15 mouse cellular contexts compared by ENCODE assay signal in the genomic region with DNA sequence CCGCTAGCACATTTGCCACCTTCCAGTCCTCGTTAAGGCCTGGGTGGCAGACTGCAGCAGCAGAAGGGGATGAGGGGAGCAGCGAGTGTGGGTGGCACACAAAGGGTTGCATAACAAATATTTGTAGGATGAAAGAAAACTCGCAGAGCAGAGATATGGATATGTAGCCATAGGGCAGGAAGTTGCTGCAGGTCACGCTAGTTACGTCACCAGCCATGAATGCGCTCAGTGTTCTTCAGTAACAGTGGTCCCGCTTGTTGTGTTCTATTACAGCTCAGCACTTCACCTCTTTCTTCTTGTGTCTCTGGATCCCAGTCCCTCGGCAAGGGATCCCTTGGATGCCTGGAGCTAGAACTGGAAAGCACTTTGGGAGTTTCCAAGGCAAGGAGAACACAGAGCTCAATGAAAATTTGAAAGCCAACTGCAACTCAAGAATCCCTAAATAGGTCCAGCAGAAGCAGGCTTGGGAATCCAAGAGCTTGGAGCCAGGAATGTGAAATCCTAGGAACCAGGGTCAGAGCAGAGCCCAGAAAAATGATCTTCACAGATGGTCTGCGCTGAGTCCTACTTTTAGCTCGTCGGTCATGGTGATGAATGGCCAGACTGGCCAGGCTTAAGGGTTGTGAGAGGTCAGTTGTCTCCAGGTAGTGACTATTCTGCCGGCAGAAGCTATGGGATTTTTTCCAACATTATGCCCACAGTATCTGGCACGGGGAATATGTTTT. TPM values are rescaled to one million over a fixed set of nuclear protein-coding genes. Genes with fewer than 3 reads are reported as not detected.
A peak's percentile ranks its signal among the peaks of the same experiment; 100 is the strongest.
DNase-seq lines count a peak whose midpoint lies in the region; ATAC-seq lines count a peak whose summit lies in the region.
"Had no signal": no experiment of that assay in that cellular context is flagged by ENCODE, and none has a peak within 500 bp of the region (broad histone marks: within the 10 kb centered on the region; RNA-seq: fewer than 3 reads in every experiment).

No protein-coding gene starts in this region.

- H3K9me3 ChIP-seq in heart, embryonic 10.5 days = no peaks in the 10 kb centered on the region
- H3K9me3 ChIP-seq in forebrain, embryonic 11.5 days (ENCODE audit: control insufficient read depth, low read length) = no peaks in the 10 kb centered on the region

- 0 out of 2 replicates have a peak, but pooled peaks have one; percentile 25 for ATAC-seq in granulocyte monocyte progenitor cell, adult 5-6 weeks (replicated peaks; ENCODE audit: poor library complexity, severe bottlenecking)
- ATAC-seq in forebrain, embryonic 11.5 days (replicated peaks; ENCODE audit: low FRiP score) = no peak

- no peaks in the 10 kb centered on the region for H3K36me3 ChIP-seq in heart, embryonic 10.5 days
- H3K36me3 ChIP-seq in forebrain, embryonic 11.5 days (ENCODE audit: control insufficient read depth, insufficient read depth, low read length) = no peaks in the 10 kb centered on the region

- no peak overlapping the region for H3K9ac ChIP-seq in forebrain, embryonic 11.5 days (ENCODE audit: low read length)
- H3K9ac ChIP-seq: liver, embryonic 14.5 days had no signal

- H3K27ac ChIP-seq in heart, embryonic 10.5 days = peak overlapping the region; percentile 22; the same call in 1 of the 2 replicates
- no peak overlapping the region for H3K27ac ChIP-seq in forebrain, embryonic 11.5 days (ENCODE audit: low read depth, low read length)
- H3K27ac ChIP-seq: liver, embryonic 14.5 days had no signal

- H3K27me3 ChIP-seq in heart, embryonic 10.5 days (ENCODE audit: insufficient read depth, poor library complexity, severe bottlenecking) = no peaks in the 10 kb centered on the region
- no peaks in the 10 kb centered on the region for H3K27me3 ChIP-seq in forebrain, embryonic 11.5 days (ENCODE audit: control insufficient read depth, insufficient read depth, low read length)
- H3K27me3 ChIP-seq: CH12.LX had no signal

- 70% methylated on average over 14 of the region's 14 CpGs for WGBS in heart, embryonic 10.5 days
- WGBS in forebrain, embryonic 11.5 days = 85% methylated on average over 14 of the region's 14 CpGs

- no peak for DNase-seq in heart, embryonic 10.5 days (ENCODE audit: low spot score)
- DNase-seq in heart, adult 8-10 months (ENCODE audit: low spot score) = no peak
- peak; percentile 80 for DNase-seq in brain, adult 2 months (ENCODE audit: low read depth, low spot score)
- peak; percentile 10 for DNase-seq in embryo, embryonic 11 days
- no peak for DNase-seq in spleen, postnatal 14 days (ENCODE audit: low spot score in 2 of 2)
- no peak for DNase-seq in forebrain, embryonic 11.5 days (ENCODE audit: low spot score)
- DNase-seq in right cerebral cortex, postnatal 36 days (ENCODE audit: low spot score in 2 of 2) = no peak
- DNase-seq: adrenal gland, postnatal 10 days; kidney, adult 18-20 months; spleen, adult 18-20 months had no signal

- no peak overlapping the region for H3K4me2 ChIP-seq in forebrain, embryonic 11.5 days (ENCODE audit: low read depth, low read length, severe bottlenecking)

- no peaks in the 10 kb centered on the region for H3K4me1 ChIP-seq in heart, embryonic 10.5 days
- no peaks in the 10 kb centered on the region for H3K4me1 ChIP-seq in forebrain, embryonic 11.5 days (replicated peaks; ENCODE audit: control insufficient read depth, insufficient read depth, low read length)

- H3K4me3 ChIP-seq in heart, embryonic 10.5 days = no peak overlapping the region
- H3K4me3 ChIP-seq in forebrain, embryonic 11.5 days (ENCODE audit: low read depth, low read length) = no peak overlapping the region

RNA-seq across cellular contexts. Expression of a gene that starts 34.4 kb away (rescaled TPM):
- 0.87 and 2.4 TPM in 2 replicates for polyA plus RNA-seq in heart, embryonic 10.5 days (2016; fragmentation: Nextera tagmentation; extraction: Ambion mirVana)
- under 1 TPM; 0.06 to 0.32 (median 0.14) TPM for total RNA-seq in heart, adult 8-10 months (2022)
- not detected in 2 replicates for total RNA-seq in granulocyte monocyte progenitor cell, adult 5-6 weeks (2014; fragmentation: Nextera tagmentation)
- total RNA-seq in granulocyte monocyte progenitor cell, adult 5-6 weeks (2017) = not detected in 2 replicates
- polyA plus RNA-seq in forebrain, embryonic 11.5 days (2014; fragmentation: Nextera tagmentation; extraction: Ambion mirVana) = 14.0 and 15.4 TPM in 2 replicates
- total RNA-seq: hematopoietic stem cell, adult 5-6 weeks; monocyte, adult 5-6 weeks had no signal

Comparison
In these comparisons a context has a peak if more than half of its experiments do, and no peak if none do; other contexts are left out.
1. DNase-seq: peak in brain, adult 2 months (single experiment) and embryo, embryonic 11 days (single experiment); none in heart, embryonic 10.5 days (single experiment), heart, adult 8-10 months (single experiment), spleen, postnatal 14 days (0 of 2), forebrain, embryonic 11.5 days (single experiment) and right cerebral cortex, postnatal 36 days (0 of 2).